Mouse (Mus musculus): Measurements from ENCODE around the gene Chek1. TPM values are rescaled to one million over a fixed set of nuclear protein-coding genes. Genes with fewer than 3 reads are reported as not detected.

Gene Chek1
- polyA plus RNA-seq, 1 experiment from 2014 or later, result 59.6 TPM

DNA sequence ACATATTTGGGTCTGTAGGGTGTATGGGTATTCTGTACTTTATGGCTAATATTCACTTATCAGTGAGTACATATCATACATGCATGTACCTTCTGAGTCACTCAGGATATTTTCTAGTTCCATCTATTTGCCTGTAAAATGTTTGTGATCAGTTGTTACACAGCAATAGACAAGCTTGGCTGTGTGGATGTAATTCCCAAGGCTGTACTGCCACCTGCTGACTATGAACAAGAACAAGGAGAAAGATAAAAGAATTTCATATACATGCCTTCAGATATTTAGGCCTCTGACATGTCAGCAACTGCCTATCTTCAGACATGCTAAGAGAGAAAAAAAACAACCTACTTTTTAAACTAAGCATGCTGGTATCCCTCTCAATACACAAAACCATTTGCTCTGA, 39.5 kb downstream of the Chek1 start:
- H3K27me3 ChIP-seq (ENCODE audit: low read depth, poor library complexity, severe bottlenecking), result no peaks in the 10 kb centered on the region
- no peaks in the 10 kb centered on the region for H3K36me3 ChIP-seq
- no peaks in the 10 kb centered on the region for H3K4me1 ChIP-seq
- no peak overlapping the region for H3K4me3 ChIP-seq
- H3K9me3 ChIP-seq (replicated peaks), result no peaks in the 10 kb centered on the region
- H3K27ac ChIP-seq (replicated peaks), result no peak overlapping the region
- DNase-seq (ENCODE audit: low spot score), result no peak

DNA sequence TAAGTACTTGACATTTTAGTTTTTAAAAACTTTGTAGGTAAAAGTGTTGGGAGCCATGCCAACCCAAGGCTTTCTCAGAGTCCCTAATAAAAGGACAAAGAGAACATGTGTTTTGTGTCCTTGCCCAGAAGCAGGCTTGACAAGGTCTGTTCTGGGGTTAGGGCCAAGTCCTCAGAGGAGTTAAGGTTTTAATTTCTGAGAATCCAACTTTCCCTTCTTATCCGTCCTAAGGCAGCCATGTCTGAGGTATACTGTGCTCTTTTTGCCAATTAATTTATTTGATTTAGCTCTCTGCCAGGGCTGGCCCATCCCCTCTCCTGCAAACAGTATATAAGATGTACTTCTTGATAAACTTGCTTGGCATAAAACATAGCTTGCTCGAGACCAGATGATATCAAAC, 45.4 kb downstream of the Chek1 start:
- DNase-seq (ENCODE audit: low spot score), result no peak
- WGBS, result 86% methylated on average over 2 of the region's 2 CpGs

More for the DNA sequence above, 45.4 kb downstream of the Chek1 start:
- no peak overlapping the region for H3K4me3 ChIP-seq
- no peaks in the 10 kb centered on the region for H3K9me3 ChIP-seq (replicated peaks)
- H3K36me3 ChIP-seq, result no peaks in the 10 kb centered on the region
- no peaks in the 10 kb centered on the region for H3K27me3 ChIP-seq (ENCODE audit: low read depth, poor library complexity, severe bottlenecking)
- H3K27ac ChIP-seq (replicated peaks), result no peak overlapping the region
- no peaks in the 10 kb centered on the region for H3K4me1 ChIP-seq

Other genes with a start within 250 kb of the Chek1 start
- not detected in 2 replicates for gene Gm5615, start 185.1 kb downstream of the Chek1 start, polyA plus RNA-seq (2016; fragmentation: Nextera tagmentation; extraction: Ambion mirVana)
- not detected in 2 replicates for gene Gm17689, start 144.4 kb downstream of the Chek1 start, polyA plus RNA-seq (2016; fragmentation: Nextera tagmentation; extraction: Ambion mirVana)
- not detected in 2 replicates for gene A630095E13Rik, start 83.7 kb downstream of the Chek1 start, polyA plus RNA-seq (2016; fragmentation: Nextera tagmentation; extraction: Ambion mirVana)
- not detected in 2 replicates for gene Acrv1, start 33.8 kb downstream of the Chek1 start, polyA plus RNA-seq (2016; fragmentation: Nextera tagmentation; extraction: Ambion mirVana)
- gene Stt3a, start 40.6 kb upstream of the Chek1 start, polyA plus RNA-seq (2016; fragmentation: Nextera tagmentation; extraction: Ambion mirVana), result 160 and 167 TPM in 2 replicates
- 93.0 and 94.2 TPM in 2 replicates for gene Ei24, start 70.3 kb upstream of the Chek1 start, polyA plus RNA-seq (2016; fragmentation: Nextera tagmentation; extraction: Ambion mirVana)
- gene Fez1, start 94.8 kb upstream of the Chek1 start, polyA plus RNA-seq (2016; fragmentation: Nextera tagmentation; extraction: Ambion mirVana), result 232 and 306 TPM in 2 replicates